Mouse (Mus musculus) layer of hippocampus, postnatal 36 days (tissue): ENCODE results near the gene Slc3a1. TPM values are rescaled to one million over a fixed set of nuclear protein-coding genes. Genes with fewer than 3 reads are reported as not detected.

Source experiments
- DNase-seq, 2 experiments: peaks; one replicate each; pipeline ENCODE4 v3.0.0; 2022
- total RNA-seq, 2 experiments: library from RNA; stranded (reverse); gene quantifications; 2 replicates each; pipeline ENCODE4 v1.2.3; 2021

Slc3a1 gene
- total RNA-seq, 2 experiments from 2014 or later, result 0.25 TPM; not detected in 1

- no peak for DNase-seq
These were observed 9.7 kb downstream of the Slc3a1 start for GRCm38 (mm10) chr17:85037855-85038254.

- no peak for DNase-seq
These were observed 10.1 kb downstream of the Slc3a1 start for GRCm38 (mm10) chr17:85038311-85038710.

- no peak for DNase-seq
These were observed 10.6 kb downstream of the Slc3a1 start for GRCm38 (mm10) chr17:85038761-85039160.

GRCm38 (mm10) chr17:85040913-85041312 is 12.7 kb downstream of the Slc3a1 start:
- no peak for DNase-seq

GRCm38 (mm10) chr17:85042419-85042818 is 14.2 kb downstream of the Slc3a1 start:
- no peak for DNase-seq

- no peak for DNase-seq
These were observed 15.2 kb downstream of the Slc3a1 start for GRCm38 (mm10) chr17:85043404-85043816.

- DNase-seq, result no peak
These were observed 16.3 kb downstream of the Slc3a1 start for GRCm38 (mm10) chr17:85044466-85044865.

- DNase-seq, result no peak
These were observed 17.0 kb downstream of the Slc3a1 start for GRCm38 (mm10) chr17:85045160-85045559.

- no peak for DNase-seq
These were observed 20.2 kb downstream of the Slc3a1 start for GRCm38 (mm10) chr17:85048379-85048778.

- no peak for DNase-seq
These were observed 30.1 kb downstream of the Slc3a1 start for GRCm38 (mm10) chr17:85058276-85058675.

GRCm38 (mm10) chr17:85059136-85059535 is 31.0 kb downstream of the Slc3a1 start:
- no peak for DNase-seq

GRCm38 (mm10) chr17:85063560-85063959 is 35.4 kb downstream of the Slc3a1 start:
- DNase-seq, result no peak

GRCm38 (mm10) chr17:85067331-85067730 is 39.2 kb downstream of the Slc3a1 start:
- peak in 1 of 2 experiments; percentile 24 for DNase-seq

GRCm38 (mm10) chr17:85070658-85071057 is 42.5 kb downstream of the Slc3a1 start:
- DNase-seq, result no peak

GRCm38 (mm10) chr17:85071088-85071775 is 43.1 kb downstream of the Slc3a1 start:
- no peak for DNase-seq

GRCm38 (mm10) chr17:85072383-85072782 is 44.2 kb downstream of the Slc3a1 start:
- DNase-seq, result no peak

GRCm38 (mm10) chr17:85073214-85073613 is 45.0 kb downstream of the Slc3a1 start:
- no peak for DNase-seq

GRCm38 (mm10) chr17:85074083-85074482 is 45.9 kb downstream of the Slc3a1 start:
- DNase-seq, result no peak

GRCm38 (mm10) chr17:85079276-85079675 is 51.1 kb downstream of the Slc3a1 start:
- no peak for DNase-seq

- no peak for DNase-seq
These were observed 52.6 kb downstream of the Slc3a1 start for GRCm38 (mm10) chr17:85080781-85081180.

- no peak for DNase-seq
These were observed 57.2 kb downstream of the Slc3a1 start for GRCm38 (mm10) chr17:85085335-85085734.

GRCm38 (mm10) chr17:85086501-85086900 is 58.3 kb downstream of the Slc3a1 start:
- DNase-seq, result no peak

GRCm38 (mm10) chr17:85087591-85087990 is 59.4 kb downstream of the Slc3a1 start:
- no peak for DNase-seq

- no peak for DNase-seq
These were observed 60.2 kb downstream of the Slc3a1 start for GRCm38 (mm10) chr17:85088401-85088800.

- no peak for DNase-seq
These were observed 60.8 kb downstream of the Slc3a1 start for GRCm38 (mm10) chr17:85089011-85089410.
